ENCODE assay signal across 19 mouse cellular contexts in the genomic region with DNA sequence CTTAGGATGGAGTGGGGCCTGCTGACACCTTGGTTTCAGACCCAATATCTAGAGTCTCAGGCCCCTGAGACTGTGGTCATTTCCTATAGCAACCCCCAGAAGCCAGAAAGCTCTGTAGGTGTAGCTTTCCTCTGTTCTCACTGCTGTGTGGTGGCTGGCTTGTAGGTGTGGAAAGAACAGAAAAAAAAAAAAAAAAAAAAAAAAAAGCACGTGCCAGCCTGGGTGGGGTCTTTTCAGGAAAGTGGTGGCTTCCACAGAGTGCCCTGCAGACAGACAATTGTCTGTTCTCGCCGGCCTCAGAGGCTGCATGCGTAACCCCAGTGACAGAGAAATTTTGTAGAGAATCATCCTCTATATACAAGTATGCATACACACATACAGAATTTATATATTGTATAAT.
"Had no signal": no experiment of that assay in that cellular context is flagged by ENCODE, and none has a peak within 500 bp of the region (broad histone marks: within the 10 kb centered on the region; RNA-seq: fewer than 3 reads in every experiment).

No protein-coding gene starts in this region.

- H3K4me3 ChIP-seq: embryonic facial prominence, embryonic 10.5 days; embryonic facial prominence, embryonic 12.5 days; embryonic facial prominence, embryonic 13.5 days; embryonic facial prominence, embryonic 15.5 days; erythroblast, embryonic 14.5 days; forebrain, embryonic 10.5 days; forebrain, embryonic 12.5 days; forebrain, embryonic 13.5 days; forebrain, embryonic 15.5 days; gastrocnemius, adult 2 months; heart, adult 2 months had no signal

- H3K4me1 ChIP-seq: embryonic facial prominence, embryonic 15.5 days; forebrain, embryonic 13.5 days; forebrain, embryonic 15.5 days had no signal

- H3K36me3 ChIP-seq: embryonic facial prominence, embryonic 10.5 days; embryonic facial prominence, embryonic 12.5 days; embryonic facial prominence, embryonic 13.5 days; embryonic facial prominence, embryonic 15.5 days; forebrain, embryonic 10.5 days; forebrain, embryonic 12.5 days; forebrain, embryonic 15.5 days had no signal

- H3K9me3 ChIP-seq: embryonic facial prominence, embryonic 10.5 days; embryonic facial prominence, embryonic 12.5 days; embryonic facial prominence, embryonic 13.5 days; embryonic facial prominence, embryonic 15.5 days; forebrain, embryonic 10.5 days; forebrain, embryonic 12.5 days; forebrain, embryonic 13.5 days; forebrain, embryonic 15.5 days had no signal

- H3K4me2 ChIP-seq: embryonic facial prominence, embryonic 12.5 days; embryonic facial prominence, embryonic 13.5 days; embryonic facial prominence, embryonic 15.5 days; forebrain, embryonic 12.5 days; forebrain, embryonic 13.5 days; forebrain, embryonic 15.5 days had no signal

- H3K9ac ChIP-seq: embryonic facial prominence, embryonic 12.5 days; embryonic facial prominence, embryonic 13.5 days; embryonic facial prominence, embryonic 15.5 days; forebrain, embryonic 12.5 days; forebrain, embryonic 13.5 days; forebrain, embryonic 15.5 days; forebrain, postnatal 0 days had no signal

- H3K27ac ChIP-seq: embryonic facial prominence, embryonic 10.5 days; embryonic facial prominence, embryonic 12.5 days; embryonic facial prominence, embryonic 13.5 days; embryonic facial prominence, embryonic 15.5 days; forebrain, embryonic 12.5 days; forebrain, embryonic 13.5 days; forebrain, embryonic 15.5 days; gastrocnemius, adult 2 months; heart, adult 2 months had no signal

- H3K27me3 ChIP-seq: embryonic facial prominence, embryonic 12.5 days; embryonic facial prominence, embryonic 15.5 days; forebrain, embryonic 12.5 days; forebrain, embryonic 13.5 days; forebrain, embryonic 15.5 days had no signal

- DNase-seq: cerebellum, adult 9-10 months; cerebellum, adult 9-11 months; embryo, embryonic 11 days; forebrain, postnatal 0 days; gastrocnemius, adult 2 months; gastrocnemius, postnatal 14 days; gastrocnemius, postnatal 25 days; gastrocnemius, postnatal 36 days; heart, adult 18-20 months; heart, adult 2 months had no signal
